Mouse (Mus musculus): ENCODE measurements around the gene Ttc33. TPM values are rescaled to one million over a fixed set of nuclear protein-coding genes. Genes with fewer than 3 reads are reported as not detected.

Gene Ttc33
- 18.7 TPM for total RNA-seq (2023)

DNA sequence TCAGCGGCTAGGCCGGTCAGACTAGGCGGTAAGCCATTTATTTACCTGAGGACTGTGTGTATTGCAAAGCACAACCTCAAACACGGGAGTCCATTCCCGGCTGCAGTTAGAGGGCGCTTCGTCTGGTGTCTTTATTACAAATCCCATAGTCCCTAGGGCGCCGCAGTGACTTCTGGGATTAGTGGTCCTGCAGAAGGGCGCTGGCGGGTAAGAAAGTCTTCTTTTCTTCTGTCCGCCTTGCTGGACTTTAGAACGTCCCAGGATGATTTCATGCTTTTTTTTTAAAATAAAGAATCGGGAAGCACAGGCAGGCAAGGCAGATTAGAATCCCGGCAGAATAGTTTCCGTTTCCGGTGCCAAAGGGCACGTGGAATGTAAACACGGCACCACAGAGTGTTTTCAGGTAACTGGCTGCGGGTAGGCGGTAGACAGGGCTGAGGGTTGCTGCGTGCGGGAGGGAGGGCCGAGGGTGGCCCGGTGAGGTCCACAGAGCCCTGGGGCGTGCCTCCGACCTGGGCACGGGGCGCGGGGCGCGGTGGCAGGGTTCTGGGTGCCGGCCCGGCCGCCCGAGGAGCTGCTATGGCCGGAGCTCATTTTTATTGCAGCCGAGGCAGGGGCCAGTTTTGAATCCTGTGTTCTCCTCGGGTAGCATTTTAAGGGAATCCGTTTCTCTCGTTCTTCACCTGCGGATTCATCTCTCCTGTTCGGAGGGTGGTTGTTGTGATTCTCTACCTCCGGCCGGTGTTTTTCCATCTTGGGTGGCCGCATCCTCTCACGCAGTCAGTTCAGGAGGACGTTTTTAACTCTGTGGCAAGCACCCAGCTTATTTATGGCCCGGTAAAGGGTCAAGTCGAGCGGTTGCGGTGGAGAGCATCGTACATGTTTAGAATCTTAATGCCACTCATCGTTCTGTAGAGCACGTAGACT lies at the start of gene Ttc33:
Ttc33 (plus strand) TSS at position 160 of the 927 bp plus-strand sequence.

DNA sequence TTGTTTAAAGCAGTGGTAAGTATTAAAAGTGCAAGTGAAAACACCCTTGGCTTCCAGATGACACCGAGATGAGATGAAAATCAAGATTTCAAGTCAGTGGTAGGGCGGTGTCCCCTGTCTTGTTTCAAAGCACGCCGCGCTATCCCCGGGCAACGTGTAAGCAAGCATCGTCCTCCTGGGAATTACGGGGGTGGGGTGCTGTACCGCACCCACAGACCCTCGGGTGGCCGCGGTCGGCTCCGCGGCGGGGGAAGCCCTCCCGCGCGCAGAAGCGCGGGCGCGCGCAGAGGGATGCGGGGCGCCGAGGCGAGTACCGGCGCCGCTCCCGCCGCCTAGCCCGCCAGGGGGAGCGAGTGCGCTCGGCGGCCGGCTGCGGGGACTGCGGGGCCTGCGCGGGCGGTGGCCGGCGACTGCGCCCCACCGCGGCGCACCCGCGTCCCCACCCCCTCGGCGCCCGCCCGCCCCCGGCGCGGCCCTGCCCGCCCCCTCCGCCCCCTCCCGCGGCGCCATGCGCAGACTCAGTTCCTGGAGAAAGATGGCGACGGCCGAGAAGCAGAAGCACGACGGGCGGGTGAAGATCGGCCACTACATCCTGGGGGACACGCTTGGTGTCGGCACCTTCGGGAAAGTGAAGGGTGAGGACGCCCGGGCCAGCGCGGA lies 41.8 kb upstream of the Ttc33 start, which contains the start of gene Prkaa1:
Prkaa1 (plus strand) TSS at position 501 of the 660 bp plus-strand sequence.

DNA sequence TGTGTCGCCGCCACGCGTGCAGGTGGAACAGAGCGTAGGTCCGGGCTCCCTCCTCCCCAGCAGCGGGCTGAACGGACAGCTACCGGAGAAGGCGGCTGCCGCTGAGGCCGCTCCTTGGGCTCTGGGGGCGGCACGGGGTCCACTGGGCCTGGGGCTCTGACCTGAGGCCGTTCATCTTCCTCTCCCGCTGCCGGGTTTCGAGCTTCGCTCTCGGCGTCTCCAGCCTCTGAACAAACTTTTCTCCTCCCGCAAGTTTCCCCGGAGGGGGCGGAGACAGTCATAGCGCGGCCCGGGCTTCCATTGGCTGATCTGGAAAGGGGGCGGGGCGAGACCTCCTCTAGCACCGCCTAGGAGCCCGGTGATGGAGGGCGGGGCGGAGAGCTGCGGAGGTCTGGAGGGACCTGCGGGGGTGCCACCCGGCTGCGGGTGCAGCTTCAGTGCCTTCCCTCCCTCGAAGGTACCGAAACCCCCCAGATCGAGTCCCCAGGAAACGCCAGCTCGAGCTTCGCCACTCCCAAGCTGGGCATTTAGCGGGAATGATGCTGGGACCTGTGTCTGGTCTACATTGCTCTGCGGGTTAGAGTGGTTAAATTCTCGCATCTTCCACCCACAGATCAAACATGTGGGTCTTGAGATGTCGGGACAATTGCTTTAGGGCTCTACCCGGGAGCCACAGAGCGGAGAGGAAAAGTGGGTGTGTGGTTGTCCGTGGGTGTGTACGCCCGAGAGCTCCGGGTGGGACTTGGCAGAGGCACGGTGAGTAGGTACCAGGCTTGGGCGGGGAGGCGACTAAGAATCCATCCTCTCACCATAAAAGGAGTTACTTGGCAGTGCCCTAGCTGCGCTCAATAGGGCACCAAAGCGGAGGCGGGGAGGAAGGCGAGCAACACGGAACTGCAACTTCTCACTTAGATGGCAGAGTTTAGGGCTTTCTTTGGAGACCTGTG lies 58.9 kb downstream of the Ttc33 start, which contains the start of gene Ptger4:
Ptger4 (minus strand) TSS at position 229 of the 947 bp plus-strand sequence.

Other genes with a start within 250 kb of the Ttc33 start
- not detected for gene C7, start 121.8 kb upstream of the Ttc33 start, total RNA-seq (2023)
- 102 TPM for gene Card6, start 77.0 kb upstream of the Ttc33 start, total RNA-seq (2023)
- gene Rpl37, start 68.9 kb upstream of the Ttc33 start, total RNA-seq (2023) = 945 TPM
- 22.7 TPM for gene Prkaa1, start 41.7 kb upstream of the Ttc33 start, total RNA-seq (2023)
- gene Ptger4, start 58.7 kb downstream of the Ttc33 start, total RNA-seq (2023) = 51.7 TPM

Measured in CD4-positive naive resting alpha-beta T cell, adult 57 days (primary cell).